Mouse (Mus musculus) G1E (cell line): ENCODE data around the gene Dcaf17.

ENCODE experiments used
- CTCF ChIP-seq: IDR thresholded peaks from 2 replicates; pipeline ENCODE4 v1.5.1; 2012; ENCODE audit warnings: low read depth, low read length, inconsistent platforms, mixed read lengths
- GATA2 ChIP-seq: IDR thresholded peaks from 2 replicates; pipeline ENCODE4 v1.6.1; 2012; ENCODE audit warnings: low read depth, low read length, inconsistent platforms, borderline replicate concordance
- POLR2AphosphoS5 ChIP-seq: IDR thresholded peaks from 2 replicates; pipeline ENCODE4 v1.6.1; 2012; ENCODE audit warnings: low read depth, low read length, inconsistent platforms; ENCODE audit not compliant: insufficient replicate concordance

GRCm38 (mm10) chr2:71140622-71141021 lies 85.5 kb downstream of the Dcaf17 start:
- TF ChIP-seq CTCF: no peak
- no peak for TF ChIP-seq GATA2
- TF ChIP-seq POLR2AphosphoS5: no peak
